Mouse (Mus musculus) cerebellum, adult (tissue): ENCODE data around the gene Khdrbs2.
"Not testable (repeated sequence)": the region's sequence is repeated elsewhere in the genome, so short reads cannot be mapped to it uniquely, and the experiment has no call there.

Experiments used
- ATAC-seq: cut with Nextera tagmentation; 2 replicates; pipeline ENCODE4 v1.9.2; 2017; ENCODE audit warnings: mild to moderate bottlenecking, moderate library complexity, mixed read lengths; ENCODE audit not compliant: insufficient number of reproducible peaks, low FRiP score, low TSS enrichment

Khdrbs2 gene

DNA sequence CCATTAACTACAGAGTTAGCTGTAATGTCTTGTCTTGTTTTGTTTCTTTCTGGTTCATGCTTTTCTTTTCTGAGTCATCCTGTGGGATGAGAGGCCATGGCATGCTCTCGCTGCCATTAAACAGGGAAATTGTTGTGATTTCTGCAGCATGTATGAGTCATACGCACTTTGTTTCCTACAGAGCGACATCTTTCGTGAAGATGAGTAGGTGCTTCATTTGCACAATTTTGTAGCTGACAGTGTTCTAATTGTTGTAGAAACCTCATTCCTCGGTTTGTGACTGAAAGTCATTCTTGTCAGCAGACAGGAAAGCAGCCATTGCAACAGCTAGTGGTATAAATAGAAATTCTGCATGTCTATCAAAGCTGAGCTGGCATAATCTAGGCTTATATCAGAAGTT is 271.4 kb downstream of the Khdrbs2 start:
- ATAC-seq, result no peak

DNA sequence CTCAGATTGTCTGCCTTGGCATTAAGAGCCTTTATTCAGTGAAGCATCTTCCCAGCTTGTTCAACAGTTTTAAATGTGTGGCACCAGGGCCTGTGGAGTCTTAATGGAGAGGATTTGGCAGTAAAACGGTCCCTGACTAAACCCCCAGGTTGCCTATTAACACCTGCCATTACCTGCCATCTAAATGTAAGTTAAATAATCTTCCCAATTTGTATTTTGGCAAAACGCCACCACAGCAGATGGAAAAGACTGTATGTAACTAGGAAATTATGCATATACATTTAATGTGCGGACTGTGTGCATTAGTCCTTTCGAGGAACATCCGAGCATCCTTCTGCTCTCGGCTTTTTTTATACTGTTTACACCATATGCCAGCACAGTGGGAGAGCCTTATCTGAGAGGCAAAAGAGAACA is 290.6 kb downstream of the Khdrbs2 start:
- peak; percentile 87 for ATAC-seq

GRCm38 (mm10) chr1:32471022-32471421 is 298.5 kb downstream of the Khdrbs2 start:
- ATAC-seq, result no peak

GRCm38 (mm10) chr1:32471502-32472214 is 299.1 kb downstream of the Khdrbs2 start:
- ATAC-seq, result no peak

DNA sequence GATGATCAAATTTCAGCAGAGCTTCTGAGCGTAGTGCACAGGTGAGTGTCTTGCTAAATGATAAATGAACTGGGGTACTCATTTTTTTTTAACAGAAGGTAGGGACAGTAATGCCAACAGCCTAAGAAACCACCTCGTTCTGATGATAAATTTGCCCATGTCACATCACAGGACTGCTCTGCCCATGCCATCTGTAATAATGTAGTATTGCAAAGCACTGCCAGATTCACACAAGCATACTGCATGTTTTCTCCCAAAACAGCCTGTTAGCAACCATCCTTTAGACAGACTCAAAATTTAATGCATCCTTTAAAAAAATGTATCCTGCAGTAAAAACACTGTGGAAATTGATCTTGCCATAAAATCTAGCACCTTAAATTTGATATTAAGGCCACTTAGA is 315.4 kb downstream of the Khdrbs2 start:
- no peak for ATAC-seq

- no peak for ATAC-seq
Observed at GRCm38 (mm10) chr1:32503381-32503780, 330.9 kb downstream of the Khdrbs2 start.

DNA sequence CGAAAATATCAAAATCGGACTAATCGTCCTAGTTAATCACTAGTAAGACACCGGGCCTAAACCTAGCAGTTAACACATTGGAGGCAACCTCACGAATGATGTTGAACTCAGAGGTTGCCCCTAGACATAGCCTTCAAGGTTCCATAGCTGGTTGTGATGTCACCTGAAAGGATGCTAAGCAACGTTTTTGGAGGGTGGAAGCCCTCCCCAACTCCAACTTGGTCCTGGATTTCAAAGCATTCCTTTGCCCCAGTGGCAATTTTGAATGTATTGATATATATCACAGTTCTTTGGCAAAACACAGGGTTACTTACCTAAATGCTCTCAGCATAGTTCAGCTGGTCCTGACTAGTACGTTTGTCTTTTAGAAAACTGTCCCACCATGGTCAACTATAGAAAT is 374.7 kb downstream of the Khdrbs2 start, which contains the start of gene Gm5415:
TSS of gene Gm5415 (minus strand) at position 101 of the 400 bp plus-strand sequence.
- not testable (repeated sequence) for ATAC-seq

DNA sequence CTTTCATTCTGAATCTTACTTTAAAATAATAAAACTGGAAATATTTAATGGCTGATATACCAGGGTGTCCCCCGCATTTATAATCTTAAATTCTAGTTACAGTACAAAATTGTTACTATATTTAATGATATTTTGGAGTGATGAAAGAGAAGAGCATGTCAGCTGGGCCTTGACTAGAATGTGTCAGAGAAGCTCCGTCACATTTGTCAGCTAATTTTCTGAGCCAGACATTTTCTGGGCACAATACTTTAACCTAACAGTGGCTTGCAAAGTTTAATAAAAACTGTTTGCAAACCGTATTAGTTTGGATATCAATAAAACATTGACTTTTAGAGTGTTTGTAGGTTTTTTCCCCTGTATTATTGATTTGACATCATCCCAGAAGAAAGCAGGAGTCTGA is 380.9 kb downstream of the Khdrbs2 start:
- ATAC-seq, result no peak

DNA sequence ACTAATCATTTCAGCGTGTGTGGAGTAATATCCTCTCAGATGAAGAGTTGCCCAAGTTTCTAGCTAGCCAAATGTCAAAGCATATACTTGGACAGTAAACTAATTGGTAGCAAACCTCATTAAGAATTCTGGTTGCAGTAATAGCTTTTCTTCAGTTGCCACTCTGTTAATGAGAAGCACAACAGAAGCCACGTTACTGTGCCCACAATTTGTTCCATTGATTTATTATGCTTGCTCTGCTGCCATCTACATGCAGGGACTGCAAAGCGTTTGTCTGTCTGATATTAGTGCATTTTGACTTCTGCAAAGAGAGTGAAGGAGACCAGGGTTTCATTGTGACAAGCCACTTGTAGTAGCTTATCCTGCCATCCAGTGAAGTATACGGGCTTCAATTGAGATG is 381.4 kb downstream of the Khdrbs2 start:
- ATAC-seq, result peak; percentile 40; the same call in 1 of the 2 replicates

- ATAC-seq, result no peak
Observed at GRCm38 (mm10) chr1:32568901-32569300, 396.4 kb downstream of the Khdrbs2 start.

- no peak for ATAC-seq
Observed at GRCm38 (mm10) chr1:32626060-32626459, 453.5 kb downstream of the Khdrbs2 start.

- ATAC-seq, result no peak
Observed at GRCm38 (mm10) chr1:32632415-32633354, 460.2 kb downstream of the Khdrbs2 start.

GRCm38 (mm10) chr1:32633404-32633803 is 460.9 kb downstream of the Khdrbs2 start:
- ATAC-seq, result no peak

DNA sequence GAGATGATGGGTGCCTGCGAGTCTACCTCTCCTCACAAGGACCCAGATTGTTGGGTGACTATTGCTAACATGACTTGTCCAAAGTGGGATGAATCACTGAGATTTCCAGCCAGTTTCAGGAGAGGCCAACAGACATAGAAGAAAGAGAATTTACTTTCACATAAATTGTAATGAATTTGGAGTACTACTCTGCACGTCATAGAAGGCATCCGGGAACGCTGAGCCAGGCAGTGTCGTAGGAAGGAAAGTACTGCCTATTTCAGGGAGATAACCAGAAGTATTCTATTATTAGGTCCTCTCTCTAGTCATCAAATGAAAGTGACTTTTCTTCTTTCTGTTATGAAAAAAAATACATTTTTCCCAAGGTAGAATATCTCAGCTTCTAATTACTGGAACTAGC is 466.6 kb downstream of the Khdrbs2 start:
- no peak for ATAC-seq

GRCm38 (mm10) chr1:32649647-32650209 is 477.2 kb downstream of the Khdrbs2 start:
- no peak for ATAC-seq

DNA sequence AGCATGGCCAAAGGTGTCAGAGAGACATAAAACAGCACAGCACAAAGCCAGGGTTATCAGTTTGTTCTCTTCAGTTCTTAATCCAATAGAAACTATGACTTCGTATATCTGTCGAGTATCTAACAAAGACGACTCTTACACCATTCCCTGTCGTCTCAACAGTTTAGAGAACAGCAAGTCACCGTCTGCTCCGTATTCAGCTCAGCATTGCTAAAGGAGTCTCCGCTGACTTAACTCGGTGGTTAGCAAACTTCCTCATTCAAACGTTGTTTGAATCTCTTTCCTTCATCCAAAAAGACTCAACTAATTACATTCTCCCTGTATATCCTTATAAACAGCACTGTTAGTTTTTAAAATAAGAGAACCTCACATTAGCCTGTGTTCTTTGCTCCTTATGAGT is 521.3 kb downstream of the Khdrbs2 start:
- no peak for ATAC-seq

GRCm38 (mm10) chr1:32700132-32700531 is 527.6 kb downstream of the Khdrbs2 start:
- ATAC-seq, result no peak

- no peak for ATAC-seq
Observed at GRCm38 (mm10) chr1:32701267-32701666, 528.8 kb downstream of the Khdrbs2 start.
